Mouse (Mus musculus) liver, postnatal 0 days (tissue): ENCODE measurements around the gene Olfr844. TPM values are rescaled to one million over a fixed set of nuclear protein-coding genes. Genes with fewer than 3 reads are reported as not detected.

Experiments
- ATAC-seq: fragments of 200-750 bp; cut with Nextera tagmentation; 2 replicates; pipeline ENCODE4 v1.8.0; 2017; ENCODE audit warnings: mild to moderate bottlenecking, moderate library complexity
- DNase-seq: peaks from one replicate; pipeline ENCODE4 v3.0.0-alpha.2; 2016
- H3K27ac ChIP-seq: fragments of 300-500 bp; sonication (generic); 2 replicates; pipeline ENCODE4 v1.5.1; 2014; ENCODE audit warnings: antibody characterized with exemption, moderate library complexity, mild to moderate bottlenecking, low read depth
- H3K27me3 ChIP-seq: fragments of 300-500 bp; sonication (generic); 2 replicates; pipeline ENCODE4 v1.6.1; 2014; ENCODE audit warnings: low read length, control low read depth, mixed read lengths; ENCODE audit not compliant: insufficient read depth
- H3K36me3 ChIP-seq: fragments of 300-500 bp; sonication (generic); replicated peaks from 2 replicates; pipeline ENCODE4 v1.6.1; 2014; ENCODE audit warnings: mild to moderate bottlenecking, control low read depth, low read length, moderate library complexity, mixed read lengths; ENCODE audit not compliant: insufficient read depth
- H3K4me1 ChIP-seq: fragments of 300-500 bp; sonication (generic); 2 replicates; pipeline ENCODE4 v1.6.1; 2014; ENCODE audit warnings: antibody characterized with exemption, mild to moderate bottlenecking, control low read depth; ENCODE audit not compliant: insufficient read depth
- H3K4me2 ChIP-seq: fragments of 300-500 bp; sonication (generic); 2 replicates; pipeline ENCODE4 v1.6.1; 2014; ENCODE audit warnings: low read depth, mild to moderate bottlenecking, low read length, moderate library complexity, mixed read lengths
- H3K4me3 ChIP-seq: fragments of 300-500 bp; sonication (generic); 2 replicates; pipeline ENCODE4 v1.5.1; 2014; ENCODE audit warnings: low read depth, low read length
- H3K9ac ChIP-seq: fragments of 300-500 bp; sonication (generic); replicated peaks from 2 replicates; pipeline ENCODE4 v1.6.1; 2014; ENCODE audit warnings: mild to moderate bottlenecking, moderate library complexity
- H3K9me3 ChIP-seq: fragments of 300-500 bp; sonication (generic); 2 replicates; pipeline ENCODE4 v1.6.1; 2016; ENCODE audit warnings: mild to moderate bottlenecking, control low read depth, low read length, mixed read lengths
- CTCF ChIP-seq: sonication (generic); IDR thresholded peaks from 2 replicates; pipeline ENCODE4 v1.5.1; 2016; ENCODE audit warnings: antibody characterized with exemption, low read depth
- EP300 ChIP-seq: IDR thresholded peaks from 2 replicates; pipeline ENCODE4 v1.6.1; 2016; ENCODE audit warnings: antibody characterized with exemption, low read depth, mild to moderate bottlenecking
- WGBS: fragments of 180-500 bp; shearing (Covaris S2); extraction: QIAGEN DNeasy Blood & Tissue Kit; methylation state at CpG from one replicate; pipeline ENCODE4 v1.1.7; 2014; ENCODE audit not compliant: insufficient replicate concordance; 5-methylcytosine and 5-hydroxymethylcytosine counted together
- polyA plus RNA-seq: library from polyadenylated mRNA; unstranded; fragments of >200 nt; fragmentation: Nextera tagmentation; extraction: Ambion mirVana; gene quantifications from 2 replicates; pipeline ENCODE4 v1.2.1, GENCODE M21; 2015

Olfr844 gene
- not detected in 2 replicates for polyA plus RNA-seq

DNA sequence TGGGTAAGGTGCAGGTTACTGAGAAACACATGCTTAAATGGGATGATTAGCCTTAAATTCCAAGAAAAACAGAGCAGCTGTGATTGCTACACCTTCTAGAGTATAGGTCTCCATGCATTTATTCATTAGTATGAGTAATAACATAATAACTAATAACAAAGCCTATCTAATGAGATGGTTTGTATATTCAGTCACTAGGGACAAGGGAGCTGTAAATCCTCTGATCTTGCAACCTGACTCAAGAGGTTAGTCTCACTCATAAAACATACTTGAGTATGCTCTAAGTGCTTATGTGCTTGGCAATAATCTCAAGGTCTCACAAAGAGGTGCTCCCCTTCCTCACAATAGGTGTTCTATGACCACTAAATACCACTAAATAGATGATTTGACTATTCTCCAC lies at the start of gene Olfr844:
Olfr844 (plus strand) TSS at position 301 of the 400 bp plus-strand sequence.
- Histone ChIP-seq H3K36me3 (no peaks in the 10 kb centered on the region), H3K4me2 (no peak within 1 kb of the TSS), H3K9me3 (no peaks in the 10 kb centered on the region; the same call in 1 of the 2 replicates), H3K27ac (no peak within 1 kb of the TSS), H3K9ac (no peak within 1 kb of the TSS), H3K4me1 (no peaks in the 10 kb centered on the region), H3K4me3 (no peak within 1 kb of the TSS), H3K27me3 (no peaks in the 10 kb centered on the region)
- TF ChIP-seq CTCF (no peak), EP300 (no peak)
- ATAC-seq = no peak
- no peak for DNase-seq

DNA sequence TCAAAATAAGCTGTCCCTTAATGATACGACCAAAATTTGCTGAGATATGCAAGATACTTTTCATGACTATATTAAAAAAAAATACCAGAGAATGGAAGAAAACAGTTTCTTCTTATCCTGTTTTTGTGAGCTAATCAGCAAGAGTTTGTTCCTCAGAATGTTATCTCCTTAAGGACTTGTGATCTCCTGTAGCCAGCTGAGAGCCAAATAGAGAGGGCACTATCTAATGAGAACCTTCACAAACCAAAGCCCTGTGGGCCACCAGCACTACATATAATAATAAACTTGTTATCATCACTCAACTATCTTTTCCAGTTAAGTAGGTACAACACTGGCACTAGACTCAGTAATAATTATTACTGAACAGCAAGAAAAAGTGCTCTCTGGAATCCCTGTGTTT lies 20.0 kb downstream of the Olfr844 start, which contains the start of gene Olfr845:
Olfr845 (plus strand) TSS at position 301 of the 400 bp plus-strand sequence.
- 48% methylated on average over 1 of the region's 1 CpGs for WGBS
- DNase-seq (no peak), ATAC-seq (no peak)
- Histone ChIP-seq H3K4me3 (no peak within 1 kb of the TSS), H3K27me3 (no peaks in the 10 kb centered on the region), H3K9ac (no peak within 1 kb of the TSS), H3K36me3 (no peaks in the 10 kb centered on the region), H3K4me2 (no peak within 1 kb of the TSS), H3K27ac (no peak within 1 kb of the TSS), H3K9me3 (no peaks in the 10 kb centered on the region), H3K4me1 (no peaks in the 10 kb centered on the region)
- no peak for TF ChIP-seq EP300
- no peak for TF ChIP-seq CTCF

DNA sequence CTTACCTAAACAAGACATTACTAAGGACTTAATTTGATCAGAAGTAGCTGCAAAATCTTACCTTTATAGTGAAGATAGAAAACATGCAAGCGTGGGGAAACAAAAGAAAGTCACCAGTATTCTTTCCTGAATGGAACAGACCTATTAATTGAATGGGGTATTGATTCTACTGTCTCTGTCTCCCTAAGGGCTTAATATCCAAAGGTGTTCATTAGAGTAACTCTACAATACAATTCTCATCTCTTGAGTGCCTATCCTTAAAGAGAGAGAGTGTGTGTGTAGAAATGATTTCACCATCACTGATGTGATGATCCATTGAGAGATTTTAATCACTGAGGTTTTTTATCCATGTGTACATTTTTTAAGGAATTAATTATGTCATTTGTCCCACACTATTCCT lies 47.8 kb downstream of the Olfr844 start, which contains the start of gene Olfr846:
Olfr846 (minus strand) TSS at position 101 of the 400 bp plus-strand sequence.
- Histone ChIP-seq H3K4me2 (no peak within 1 kb of the TSS), H3K27me3 (no peaks in the 10 kb centered on the region), H3K27ac (no peak within 1 kb of the TSS), H3K4me3 (no peak within 1 kb of the TSS), H3K9me3 (no peaks in the 10 kb centered on the region), H3K4me1 (no peaks in the 10 kb centered on the region), H3K9ac (no peak within 1 kb of the TSS), H3K36me3 (no peaks in the 10 kb centered on the region)
- TF ChIP-seq EP300 (no peak), CTCF (no peak)
- 33% methylated on average over 1 of the region's 1 CpGs for WGBS
- DNase-seq (no peak), ATAC-seq (no peak)

Other genes starting within 250 kb of the Olfr844 start
- not detected in 2 replicates for gene Olfr836, start 196.0 kb upstream of the Olfr844 start, polyA plus RNA-seq
- not detected in 2 replicates for gene Olfr837, start 180.0 kb upstream of the Olfr844 start, polyA plus RNA-seq
- not detected in 2 replicates for gene Olfr839-ps1, start 139.0 kb upstream of the Olfr844 start, polyA plus RNA-seq
- not detected in 2 replicates for gene Olfr843, start 64.4 kb upstream of the Olfr844 start, polyA plus RNA-seq
- gene Olfr845, start 20.1 kb downstream of the Olfr844 start, polyA plus RNA-seq = not detected in 2 replicates
- not detected in 2 replicates for gene Olfr846, start 47.7 kb downstream of the Olfr844 start, polyA plus RNA-seq
- gene Olfr847, start 62.3 kb downstream of the Olfr844 start, polyA plus RNA-seq = not detected in 2 replicates
- not detected in 2 replicates for gene Olfr849, start 123.9 kb downstream of the Olfr844 start, polyA plus RNA-seq
- not detected in 2 replicates for gene Olfr850, start 161.9 kb downstream of the Olfr844 start, polyA plus RNA-seq
- not detected in 2 replicates for gene Olfr851, start 176.9 kb downstream of the Olfr844 start, polyA plus RNA-seq
- not detected in 2 replicates for gene Olfr853, start 224.7 kb downstream of the Olfr844 start, polyA plus RNA-seq